Mouse (Mus musculus) forebrain, embryonic 10.5 days (tissue): ENCODE results near the gene Adora1. TPM values are rescaled to one million over a fixed set of nuclear protein-coding genes. Genes with fewer than 3 reads are reported as not detected.

Experiments
- DNase-seq: peaks from one replicate; pipeline ENCODE4 v3.0.0-alpha.2; 2017; ENCODE audit warnings: low spot score; ENCODE audit errors: extremely low spot score
- H3K27ac ChIP-seq: fragments of 300-500 bp; sonication (generic); 2 replicates; pipeline ENCODE4 v1.5.1; 2016; ENCODE audit warnings: mild to moderate bottlenecking
- H3K27me3 ChIP-seq: fragments of 300-500 bp; sonication (generic); 2 replicates; pipeline ENCODE4 v1.6.1; 2016; ENCODE audit warnings: mild to moderate bottlenecking; ENCODE audit not compliant: poor library complexity, severe bottlenecking
- H3K36me3 ChIP-seq: fragments of 300-500 bp; sonication (generic); replicated peaks from 2 replicates; pipeline ENCODE4 v1.6.1; 2016; ENCODE audit warnings: mild to moderate bottlenecking, moderate library complexity
- H3K4me1 ChIP-seq: fragments of 300-500 bp; sonication (generic); 2 replicates; pipeline ENCODE4 v1.6.1; 2016
- H3K4me3 ChIP-seq: fragments of 300-500 bp; sonication (generic); 2 replicates; pipeline ENCODE4 v1.5.1; 2016; ENCODE audit warnings: mild to moderate bottlenecking, moderate library complexity
- H3K9me3 ChIP-seq: fragments of 300-500 bp; sonication (generic); 2 replicates; pipeline ENCODE4 v1.6.1; 2016; ENCODE audit warnings: mild to moderate bottlenecking, moderate library complexity
- WGBS: fragments of 180-500 bp; shearing (Covaris S2); methylation state at CpG from one replicate; pipeline ENCODE4 v1.1.7; 2016; 5-methylcytosine and 5-hydroxymethylcytosine counted together
- polyA plus RNA-seq: library from polyadenylated mRNA; unstranded; fragments of >200 nt; fragmentation: Nextera tagmentation; extraction: Ambion mirVana; gene quantifications from 2 replicates; pipeline ENCODE4 v1.2.1, GENCODE M21; 2016

Gene Adora1
- polyA plus RNA-seq = 0.14 and 0.36 TPM in 2 replicates

- H3K27me3 ChIP-seq = peaks cover 88% of the 10 kb centered on the region
- no peaks in the 10 kb centered on the region for H3K9me3 ChIP-seq
- peak within 1 kb of the TSS; percentile 26; the same call in 1 of the 2 replicates for H3K27ac ChIP-seq
- H3K36me3 ChIP-seq = no peaks in the 10 kb centered on the region
- peaks cover 24% of the 10 kb centered on the region for H3K4me1 ChIP-seq
- H3K4me3 ChIP-seq = peak within 1 kb of the TSS; percentile 54
- DNase-seq = no peak
- 1% methylated on average over 36 of the region's 37 CpGs for WGBS
These were observed at the start of gene Adora1 for GRCm38 (mm10) chr1:134235391-134235921. TSS of gene Adora1 (minus strand) at chr1:134235431.

DNA sequence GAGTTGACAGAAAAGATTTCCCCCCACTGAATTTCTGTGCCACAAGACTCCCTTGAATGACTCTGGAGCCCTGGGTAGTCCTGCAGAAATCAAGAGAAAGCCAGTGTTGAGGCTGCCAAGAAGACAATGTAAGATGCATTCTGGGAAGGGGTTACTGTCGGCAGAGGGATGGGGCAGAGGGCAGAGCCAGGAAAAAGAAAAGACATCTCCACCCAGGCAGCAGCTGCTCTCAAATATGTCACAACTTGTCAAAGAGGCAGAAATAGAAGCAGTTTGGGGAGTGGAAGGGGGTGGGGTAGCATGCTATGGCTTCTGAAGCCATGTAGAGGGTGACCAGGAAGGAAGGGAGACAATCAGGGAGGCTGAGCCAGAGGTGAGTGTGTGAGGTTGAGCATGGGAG lies 47.9 kb upstream of the Adora1 start:
- Histone ChIP-seq H3K36me3 (no peaks in the 10 kb centered on the region), H3K27ac (no peak overlapping the region)

GRCm38 (mm10) chr1:134282342-134282741 lies 47.1 kb upstream of the Adora1 start:
- no peak for DNase-seq
- Histone ChIP-seq H3K27me3 (no peaks in the 10 kb centered on the region; the same call in 1 of the 2 replicates), H3K27ac (no peak overlapping the region), H3K4me3 (no peak overlapping the region), H3K36me3 (no peaks in the 10 kb centered on the region), H3K4me1 (peaks cover 11% of the 10 kb centered on the region), H3K9me3 (no peaks in the 10 kb centered on the region)
- WGBS = 88% methylated on average over 3 of the region's 3 CpGs

More for the DNA sequence above, 47.9 kb upstream of the Adora1 start:
- Histone ChIP-seq H3K4me3 (no peak overlapping the region), H3K9me3 (no peaks in the 10 kb centered on the region), H3K4me1 (peaks cover 11% of the 10 kb centered on the region), H3K27me3 (no peaks in the 10 kb centered on the region; the same call in 1 of the 2 replicates)
- 61% methylated on average over 1 of the region's 1 CpGs for WGBS
- no peak for DNase-seq

GRCm38 (mm10) chr1:134281563-134281962 lies 46.3 kb upstream of the Adora1 start:
- Histone ChIP-seq H3K27me3 (no peaks in the 10 kb centered on the region; the same call in 1 of the 2 replicates), H3K4me1 (peaks cover 11% of the 10 kb centered on the region), H3K9me3 (no peaks in the 10 kb centered on the region), H3K27ac (no peak overlapping the region), H3K4me3 (no peak overlapping the region), H3K36me3 (no peaks in the 10 kb centered on the region)
- 69% methylated on average over 4 of the region's 4 CpGs for WGBS
- no peak for DNase-seq

DNA sequence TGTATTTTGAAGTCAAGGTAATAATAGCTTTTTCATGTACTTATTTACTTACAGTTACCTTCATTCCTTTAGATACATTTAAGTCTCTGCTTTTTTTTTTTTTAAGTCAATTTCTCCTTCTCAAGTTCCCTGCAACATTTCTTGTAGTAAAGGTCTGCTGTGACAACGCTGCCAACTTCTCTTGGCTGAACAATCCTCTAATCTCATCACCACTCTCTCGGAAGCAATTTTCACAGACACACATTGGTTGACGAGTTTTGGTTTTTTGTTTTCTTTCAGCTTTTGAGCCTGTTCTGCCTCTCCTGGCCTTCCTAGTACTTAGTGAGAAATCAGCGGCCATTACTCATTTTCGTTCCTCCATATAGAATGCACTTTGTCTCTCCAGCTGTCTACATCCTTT lies 44.9 kb upstream of the Adora1 start:
- DNase-seq = no peak
- H3K4me3 ChIP-seq = no peak overlapping the region
- H3K4me1 ChIP-seq = peaks cover 6% of the 10 kb centered on the region; the same call in 1 of the 2 replicates
- no peaks in the 10 kb centered on the region for H3K36me3 ChIP-seq
- no peak overlapping the region for H3K27ac ChIP-seq
- no peaks in the 10 kb centered on the region for H3K9me3 ChIP-seq
- 82% methylated on average over 5 of the region's 5 CpGs for WGBS
- no peaks in the 10 kb centered on the region; the same call in 1 of the 2 replicates for H3K27me3 ChIP-seq

DNA sequence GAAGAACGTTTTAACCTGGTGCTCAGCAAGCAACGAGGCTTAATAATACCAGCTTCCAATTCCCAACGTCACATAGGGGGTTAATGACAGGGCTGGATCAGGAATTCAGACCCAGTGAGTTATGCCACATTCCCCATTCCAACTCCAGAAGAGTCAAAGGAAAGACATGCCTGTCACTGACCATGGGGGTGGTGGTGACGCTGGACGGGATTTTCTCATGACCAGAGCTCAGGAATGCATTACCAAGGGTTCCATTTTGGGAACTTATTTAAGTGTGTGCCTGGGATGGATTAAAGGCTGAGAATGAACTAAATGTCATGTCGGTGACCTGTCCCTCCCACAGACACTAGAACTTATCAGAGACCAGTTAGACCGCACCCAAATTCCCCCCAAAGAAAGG lies 41.6 kb upstream of the Adora1 start:
- Histone ChIP-seq H3K27ac (no peak overlapping the region), H3K9me3 (no peaks in the 10 kb centered on the region), H3K4me3 (no peak overlapping the region), H3K4me1 (peaks cover 5% of the 10 kb centered on the region; the same call in 1 of the 2 replicates), H3K27me3 (no peaks in the 10 kb centered on the region), H3K36me3 (no peaks in the 10 kb centered on the region)
- DNase-seq = no peak
- 78% methylated on average over 7 of the region's 7 CpGs for WGBS

DNA sequence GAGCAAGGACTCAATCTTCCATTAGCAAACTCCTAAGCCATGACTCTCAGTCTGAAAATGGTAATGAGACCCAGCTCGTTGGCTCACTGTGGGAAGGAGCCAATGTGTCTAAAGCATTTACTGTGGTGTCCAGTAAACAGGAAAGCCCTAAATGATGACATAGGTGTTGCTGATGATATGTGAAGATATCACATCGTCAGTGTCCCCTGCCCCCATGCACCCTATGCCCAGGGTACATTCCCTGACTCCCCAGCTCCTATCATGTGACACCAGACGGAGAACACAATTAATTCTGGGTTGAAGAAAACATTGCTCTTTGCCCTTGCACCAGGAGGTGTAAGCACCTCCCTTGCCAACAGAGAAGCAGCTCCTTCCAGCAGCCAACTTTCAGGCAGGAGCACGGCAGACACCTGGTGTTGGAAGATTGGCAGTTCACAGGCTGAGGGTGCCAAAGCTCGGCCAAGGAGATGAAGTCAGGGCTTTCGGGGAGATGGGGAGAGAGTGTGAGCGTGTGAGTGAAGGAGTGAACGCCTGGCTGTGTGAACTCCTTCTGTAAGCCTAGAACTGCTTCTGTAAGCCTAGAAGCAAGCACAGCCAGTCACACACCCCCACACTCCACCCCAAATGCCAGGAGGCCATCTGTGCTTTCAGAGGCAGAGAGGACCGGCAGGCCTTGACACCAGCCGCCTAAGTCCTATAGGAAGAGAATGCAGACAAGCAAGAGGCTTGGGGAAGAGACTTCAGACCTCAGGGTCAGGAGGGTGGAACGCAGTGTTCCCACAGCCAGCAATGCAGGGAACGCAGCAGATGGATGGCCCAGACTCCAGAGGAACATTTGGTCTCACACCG lies 40.6 kb upstream of the Adora1 start:
- Histone ChIP-seq H3K4me1 (peaks cover 5% of the 10 kb centered on the region; the same call in 1 of the 2 replicates), H3K27ac (no peak overlapping the region), H3K27me3 (no peaks in the 10 kb centered on the region), H3K4me3 (no peak overlapping the region), H3K36me3 (no peaks in the 10 kb centered on the region), H3K9me3 (no peaks in the 10 kb centered on the region)
- no peak for DNase-seq
- WGBS = 84% methylated on average over 13 of the region's 13 CpGs

GRCm38 (mm10) chr1:134274483-134274920 lies 39.3 kb upstream of the Adora1 start:
- DNase-seq = no peak
- WGBS = 87% methylated on average over 7 of the region's 7 CpGs
- Histone ChIP-seq H3K4me1 (peaks cover 5% of the 10 kb centered on the region; the same call in 1 of the 2 replicates), H3K36me3 (no peaks in the 10 kb centered on the region), H3K4me3 (no peak overlapping the region), H3K27ac (no peak overlapping the region), H3K9me3 (no peaks in the 10 kb centered on the region), H3K27me3 (no peaks in the 10 kb centered on the region)

DNA sequence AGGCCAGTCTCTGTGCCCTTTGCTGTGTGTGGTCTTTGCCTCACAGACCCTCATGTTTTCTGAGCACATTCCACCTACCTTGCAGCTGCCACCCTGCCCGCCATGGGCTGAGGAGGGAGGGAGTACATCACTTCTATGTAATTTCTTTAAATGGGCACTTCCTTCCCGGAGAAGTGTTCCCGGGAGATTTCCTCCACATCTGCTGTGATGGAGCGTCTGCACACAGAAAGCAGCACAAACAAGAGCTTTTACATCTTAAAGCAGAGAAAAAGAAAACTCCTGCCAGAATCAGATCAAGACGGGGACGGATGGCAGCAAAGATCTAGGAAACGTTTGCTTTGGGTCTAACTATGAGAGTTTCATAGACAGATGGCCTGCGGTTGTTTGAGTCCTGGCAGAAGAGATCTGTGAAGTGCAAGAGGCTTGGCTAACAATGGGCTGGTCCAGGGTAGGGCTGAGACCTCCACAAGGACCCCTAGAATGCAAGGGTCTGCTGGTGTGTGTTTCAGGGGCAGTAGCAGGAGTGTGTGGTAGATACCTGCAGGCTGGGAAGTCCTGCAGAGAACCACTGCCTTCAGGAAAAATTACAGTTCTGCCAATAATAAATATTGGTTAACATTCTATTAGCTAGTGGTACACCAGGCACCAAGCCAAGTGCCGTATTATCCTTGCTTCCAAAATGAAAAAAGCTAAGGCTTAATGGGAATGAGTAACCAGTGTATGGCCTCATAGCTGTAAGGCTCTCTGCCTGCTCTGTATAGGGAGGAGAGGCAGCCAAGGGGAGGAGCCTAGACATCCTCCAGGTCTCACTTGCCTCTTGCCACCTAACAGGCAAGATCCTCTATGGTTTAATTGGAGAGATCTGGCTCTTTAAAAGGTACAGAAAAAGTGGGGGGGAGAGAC lies 38.5 kb upstream of the Adora1 start:
- Histone ChIP-seq H3K27ac (no peak overlapping the region), H3K36me3 (no peaks in the 10 kb centered on the region), H3K4me1 (peaks cover 5% of the 10 kb centered on the region; the same call in 1 of the 2 replicates), H3K4me3 (no peak overlapping the region), H3K9me3 (no peaks in the 10 kb centered on the region), H3K27me3 (no peaks in the 10 kb centered on the region)
- 74% methylated on average over 9 of the region's 9 CpGs for WGBS
- DNase-seq = no peak

- no peaks in the 10 kb centered on the region for H3K9me3 ChIP-seq
- H3K4me3 ChIP-seq = no peak overlapping the region
- no peaks in the 10 kb centered on the region for H3K36me3 ChIP-seq
- no peaks in the 10 kb centered on the region for H3K27me3 ChIP-seq
- no peak for DNase-seq
- H3K4me1 ChIP-seq = peaks cover 5% of the 10 kb centered on the region; the same call in 1 of the 2 replicates
- no peak overlapping the region for H3K27ac ChIP-seq
- 58% methylated on average over 5 of the region's 5 CpGs for WGBS
These were observed 37.6 kb upstream of the Adora1 start for GRCm38 (mm10) chr1:134272754-134273250.

DNA sequence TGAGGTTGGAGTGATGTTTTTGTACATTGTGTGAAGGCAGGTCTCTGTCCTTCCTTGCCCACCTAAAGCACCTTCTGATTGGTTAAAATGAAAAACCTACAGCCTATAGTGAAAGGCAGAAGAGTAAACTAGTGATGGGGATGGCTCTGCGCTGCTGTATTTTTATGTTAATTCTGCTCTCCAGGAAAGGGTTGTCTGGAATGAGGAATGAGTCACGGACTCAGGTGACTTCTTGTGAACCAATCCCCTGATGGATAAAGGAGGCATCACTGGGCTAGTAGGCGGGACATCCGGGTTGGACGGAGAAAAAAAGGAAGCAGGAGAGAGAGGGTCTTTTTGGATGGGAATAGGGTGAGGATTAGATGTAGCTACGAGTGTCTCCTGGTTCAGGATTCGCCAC lies 34.8 kb upstream of the Adora1 start:
- Histone ChIP-seq H3K9me3 (no peaks in the 10 kb centered on the region), H3K36me3 (no peaks in the 10 kb centered on the region), H3K27ac (no peak overlapping the region), H3K4me3 (no peak overlapping the region), H3K4me1 (peaks cover 2% of the 10 kb centered on the region; the same call in 1 of the 2 replicates), H3K27me3 (no peaks in the 10 kb centered on the region)
- 73% methylated on average over 7 of the region's 7 CpGs for WGBS
- no peak for DNase-seq

DNA sequence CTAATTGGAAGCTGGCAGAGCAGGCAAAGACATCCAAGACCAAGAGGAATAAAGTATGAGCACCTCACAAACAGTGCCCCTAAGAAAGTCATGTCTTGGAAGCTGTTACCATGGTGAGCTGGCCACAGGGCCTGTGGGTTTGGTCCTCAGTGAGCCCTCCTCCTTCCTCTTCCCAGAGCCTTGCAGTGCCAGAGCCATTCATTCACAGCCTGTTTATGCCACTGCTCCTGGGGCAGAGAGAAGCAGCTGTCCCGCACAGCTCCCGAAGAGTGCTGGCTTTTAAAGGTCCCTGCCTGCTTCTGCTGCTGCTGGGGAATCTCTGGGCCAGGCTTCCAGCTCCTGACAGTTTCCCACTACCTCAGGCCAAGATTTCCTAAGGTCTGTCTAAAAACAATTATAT lies 30.6 kb upstream of the Adora1 start:
- DNase-seq = no peak
- Histone ChIP-seq H3K27me3 (no peaks in the 10 kb centered on the region), H3K4me3 (no peak overlapping the region), H3K4me1 (no peaks in the 10 kb centered on the region), H3K27ac (no peak overlapping the region), H3K9me3 (peaks cover 4% of the 10 kb centered on the region; the same call in 1 of the 2 replicates), H3K36me3 (no peaks in the 10 kb centered on the region)
- WGBS = 57% methylated on average over 2 of the region's 2 CpGs
